Mouse (Mus musculus) MEL (cell line): ENCODE data around the gene Fgfr2. TPM values are rescaled to one million over a fixed set of nuclear protein-coding genes. Genes with fewer than 3 reads are reported as not detected.

Experiments
- DNase-seq: peaks from one replicate; pipeline ENCODE4 v3.0.0; 2011; ENCODE audit warnings: low read depth, low spot score
- H3K27ac ChIP-seq: 2 replicates; pipeline ENCODE4 v1.5.1; 2012; ENCODE audit warnings: low read depth, mild to moderate bottlenecking, control low read depth, low read length, moderate library complexity; ENCODE audit not compliant: control insufficient read depth
- H3K27me3 ChIP-seq, 2 experiments: fragments of 150-350 bp in 1 of 2; sonication (generic) in 1 of 2; 2 replicates each; pipeline ENCODE4 v1.6.1; 2012; ENCODE audit warnings: low read length in 2 of 2, mild to moderate bottlenecking in 2 of 2, improper control_type of control experiment in 1 of 2, moderate library complexity in 1 of 2; ENCODE audit not compliant: insufficient read depth in 2 of 2, control insufficient read depth in 1 of 2
- H3K36me3 ChIP-seq, 2 experiments: 2 replicates each; pipeline ENCODE4 v1.6.1; 2012 to 2014; ENCODE audit warnings: low read length in 2 of 2, improper control_type of control experiment in 1 of 2, inconsistent platforms in 1 of 2, mild to moderate bottlenecking in 1 of 2; ENCODE audit not compliant: insufficient read depth in 2 of 2, control insufficient read depth in 1 of 2
- H3K4me1 ChIP-seq, 2 experiments: fragments of 150-350 bp in 1 of 2; sonication (generic) in 1 of 2; 2 replicates each; pipeline ENCODE4 v1.6.1; 2012; ENCODE audit warnings: low read length in 2 of 2, improper control_type of control experiment in 1 of 2, mild to moderate bottlenecking in 1 of 2; ENCODE audit not compliant: insufficient read depth in 2 of 2, control insufficient read depth in 1 of 2
- H3K4me3 ChIP-seq, 2 experiments: fragments of 150-350 bp in 1 of 2; sonication (generic) in 1 of 2; 2 replicates each; pipeline ENCODE4 v1.5.1; 2012; ENCODE audit warnings: low read depth in 2 of 2, low read length in 2 of 2, mild to moderate bottlenecking in 2 of 2, moderate library complexity in 2 of 2, control low read depth in 1 of 2, improper control_type of control experiment in 1 of 2; ENCODE audit not compliant: control insufficient read depth in 1 of 2, insufficient read depth in 1 of 2
- H3K79me2 ChIP-seq: 2 replicates; pipeline ENCODE4 v1.6.1; 2012; ENCODE audit warnings: mild to moderate bottlenecking, low read length, moderate library complexity; ENCODE audit not compliant: control insufficient read depth, poor library complexity, insufficient read depth
- H3K9ac ChIP-seq: 2 replicates; pipeline ENCODE4 v1.6.1; 2012; ENCODE audit warnings: low read depth, mild to moderate bottlenecking, control low read depth, low read length, moderate library complexity; ENCODE audit not compliant: control insufficient read depth, poor library complexity, severe bottlenecking
- H3K9me3 ChIP-seq: fragments of 150-350 bp; sonication (generic); replicated peaks from 2 replicates; pipeline ENCODE4 v1.6.1; 2012; ENCODE audit warnings: mild to moderate bottlenecking, low read length, improper control_type of control experiment, moderate library complexity; ENCODE audit not compliant: insufficient read depth
- CHD1 ChIP-seq: IDR thresholded peaks from 2 replicates; pipeline ENCODE4 v1.6.1; 2012; ENCODE audit warnings: low read depth, mild to moderate bottlenecking, inconsistent platforms, low read length, improper control_type of control experiment
- CHD2 ChIP-seq: IDR thresholded peaks from 2 replicates; pipeline ENCODE4 v1.6.1; 2011; ENCODE audit warnings: low read length, improper control_type of control experiment
- CTCF ChIP-seq, 3 experiments: IDR thresholded peaks in 2 of 3; conservative IDR thresholded peaks in 1 of 3; 2 replicates each; pipeline ENCODE4 v1.5.1; 2011 to 2012; ENCODE audit warnings: low read length in 3 of 3, low read depth in 2 of 3, mild to moderate bottlenecking in 2 of 3, improper control_type of control experiment in 1 of 3, inconsistent platforms in 1 of 3, mixed read lengths in 1 of 3, moderate library complexity in 1 of 3; ENCODE audit not compliant: control insufficient read depth in 1 of 3, insufficient read depth in 1 of 3, poor library complexity in 1 of 3, severe bottlenecking in 1 of 3
- E2F4 ChIP-seq: IDR thresholded peaks from 2 replicates; pipeline ENCODE4 v1.6.1; 2011; ENCODE audit warnings: low read depth, low read length, improper control_type of control experiment, borderline replicate concordance
- ETS1 ChIP-seq: IDR thresholded peaks from 2 replicates; pipeline ENCODE4 v1.6.1; 2012; ENCODE audit warnings: low read depth, mild to moderate bottlenecking, inconsistent platforms, low read length, improper control_type of control experiment, moderate library complexity
- HCFC1 ChIP-seq: IDR thresholded peaks from 2 replicates; pipeline ENCODE4 v1.6.1; 2012; ENCODE audit warnings: low read depth, mild to moderate bottlenecking, inconsistent platforms, low read length, improper control_type of control experiment, moderate library complexity
- MAX ChIP-seq: IDR thresholded peaks from 2 replicates; pipeline ENCODE4 v1.6.1; 2011; ENCODE audit warnings: low read length, improper control_type of control experiment
- MYB ChIP-seq: IDR thresholded peaks from 2 replicates; pipeline ENCODE4 v1.6.1; 2011; ENCODE audit warnings: mild to moderate bottlenecking, low read depth, low read length, improper control_type of control experiment
- MYC ChIP-seq: IDR thresholded peaks from 2 replicates; pipeline ENCODE4 v1.6.1; 2011; ENCODE audit warnings: low read depth, mild to moderate bottlenecking, low read length, improper control_type of control experiment, moderate library complexity
- RAD21 ChIP-seq: IDR thresholded peaks from 2 replicates; pipeline ENCODE4 v1.6.1; 2011; ENCODE audit warnings: mild to moderate bottlenecking, low read depth, low read length, improper control_type of control experiment
- RCOR1 ChIP-seq: IDR thresholded peaks from 2 replicates; pipeline ENCODE4 v1.6.1; 2012; ENCODE audit warnings: low read depth, mild to moderate bottlenecking, inconsistent platforms, low read length, improper control_type of control experiment
- SMC3 ChIP-seq: IDR thresholded peaks from 2 replicates; pipeline ENCODE4 v1.6.1; 2011; ENCODE audit warnings: low read depth, low read length, improper control_type of control experiment
- TAL1 ChIP-seq: IDR thresholded peaks from 2 replicates; pipeline ENCODE4 v1.6.1; 2012; ENCODE audit warnings: mild to moderate bottlenecking, inconsistent platforms, low read length, moderate library complexity, mixed read lengths
- TBP ChIP-seq: IDR thresholded peaks from 2 replicates; pipeline ENCODE4 v1.8.0; 2011; ENCODE audit warnings: low read depth, low read length, improper control_type of control experiment
- TCF12 ChIP-seq: IDR thresholded peaks from 2 replicates; pipeline ENCODE4 v1.6.1; 2014; ENCODE audit warnings: low read depth, mild to moderate bottlenecking, inconsistent platforms, low read length, improper control_type of control experiment, moderate library complexity
- UBTF ChIP-seq: IDR thresholded peaks from 2 replicates; pipeline ENCODE4 v1.6.1; 2012; ENCODE audit warnings: low read depth, mild to moderate bottlenecking, inconsistent platforms, low read length, improper control_type of control experiment, moderate library complexity, borderline replicate concordance; ENCODE audit not compliant: insufficient read depth
- USF1 ChIP-seq: IDR thresholded peaks from 2 replicates; pipeline ENCODE4 v1.6.1; 2014; ENCODE audit warnings: low read depth, mild to moderate bottlenecking, inconsistent platforms, low read length, improper control_type of control experiment, moderate library complexity
- ZMIZ1 ChIP-seq: IDR thresholded peaks from 2 replicates; pipeline ENCODE4 v1.6.1; 2012; ENCODE audit warnings: low read depth, mild to moderate bottlenecking, inconsistent platforms, low read length, improper control_type of control experiment, moderate library complexity
- ZNF384 ChIP-seq: IDR thresholded peaks from 2 replicates; pipeline ENCODE4 v1.6.1; 2012; ENCODE audit warnings: low read depth, mild to moderate bottlenecking, inconsistent platforms, low read length, improper control_type of control experiment
- polyA plus RNA-seq, 2 experiments: library from polyadenylated mRNA; stranded (reverse) in 1 of 2; unstranded in 1 of 2; fragments of >175 nt in 1 of 2; fragments of >200 nt in 1 of 2; gene quantifications; 2 replicates each; pipeline versions ENCODE4 v1.2.1 to v1.2.4; 2012; ENCODE audit warnings: low replicate concordance in 2 of 2, low read depth in 1 of 2; ENCODE audit not compliant: insufficient read length in 2 of 2, insufficient read depth in 1 of 2, missing spikeins in 1 of 2
- total RNA-seq: library from RNA; depleted of rRNA; stranded (reverse); fragments of 300-350 nt; gene quantifications from 2 replicates; pipeline ENCODE4 v1.2.3, GENCODE M21; 2012

Fgfr2 gene
- total and polyA plus RNA-seq, 3 experiments, result not detected

DNA sequence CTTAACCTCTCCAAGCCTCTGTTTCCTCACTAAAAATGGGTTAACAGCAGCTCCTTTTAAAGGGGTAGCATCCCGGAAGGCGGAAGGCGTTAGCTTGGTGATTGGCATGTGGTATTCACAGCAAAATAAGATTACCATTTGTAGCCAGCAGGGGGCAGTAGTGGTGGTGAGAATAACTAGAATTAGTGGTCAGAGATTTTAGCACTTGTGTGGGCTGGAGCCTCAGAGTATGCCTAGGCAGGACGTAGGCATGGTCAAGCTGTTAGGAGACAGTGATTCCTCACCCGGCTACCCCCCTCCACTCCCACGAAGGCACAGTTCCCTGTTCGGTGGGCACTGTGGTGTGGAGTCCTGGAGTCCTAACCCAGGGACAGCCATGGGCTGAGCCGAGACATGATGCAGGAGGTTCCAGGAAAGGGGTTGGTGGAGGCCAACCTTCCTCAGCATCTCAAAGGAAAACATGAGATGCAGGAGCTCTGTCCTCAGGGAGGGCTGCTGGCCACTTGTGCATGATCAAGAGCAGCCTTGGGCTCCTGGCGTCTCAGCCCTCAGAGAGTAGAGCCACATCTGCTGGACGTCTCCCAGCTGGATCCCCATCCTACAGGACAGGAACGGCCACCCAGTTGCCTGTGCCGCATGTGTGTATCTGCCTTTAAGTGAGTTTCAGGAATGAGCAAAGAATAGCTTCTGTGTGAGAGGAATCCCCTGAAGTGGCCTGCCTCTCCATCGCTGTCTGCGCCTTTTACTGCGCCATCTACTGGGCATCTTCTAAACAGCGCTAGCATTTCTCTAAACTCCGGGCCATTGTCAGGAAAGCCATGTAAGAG lies 2360.9 kb downstream of the Fgfr2 start:
- H3K36me3 ChIP-seq, result no peaks in the 10 kb centered on the region
- H3K79me2 ChIP-seq, result no peaks in the 10 kb centered on the region
- H3K4me1 ChIP-seq, result no peaks in the 10 kb centered on the region
- DNase-seq, result peak; percentile 72
- no peak overlapping the region for H3K9ac ChIP-seq
- TF ChIP-seq TCF12 (no peak), RAD21 (peak; percentile 30), ETS1 (no peak), UBTF (no peak), SMC3 (peak; percentile 68), E2F4 (no peak), CTCF (IDR thresholded peaks at IDR 0.05 in 2 of 3, conservative IDR thresholded peaks at IDR 0.05 in 1 of 3; ENCODE audit: control insufficient read depth in 1 of 3, insufficient read depth in 1 of 3, low read depth in 2 of 3, low read length in 3 of 3, poor library complexity in 1 of 3, severe bottlenecking in 1 of 3) (peak; percentile 72 to 80 (median 80)), MAX (no peak), MYB (no peak)
- H3K9me3 ChIP-seq, result no peaks in the 10 kb centered on the region
- no peaks in the 10 kb centered on the region for H3K27me3 ChIP-seq
- H3K27ac ChIP-seq, result no peak overlapping the region
- H3K4me3 ChIP-seq, result no peak overlapping the region

DNA sequence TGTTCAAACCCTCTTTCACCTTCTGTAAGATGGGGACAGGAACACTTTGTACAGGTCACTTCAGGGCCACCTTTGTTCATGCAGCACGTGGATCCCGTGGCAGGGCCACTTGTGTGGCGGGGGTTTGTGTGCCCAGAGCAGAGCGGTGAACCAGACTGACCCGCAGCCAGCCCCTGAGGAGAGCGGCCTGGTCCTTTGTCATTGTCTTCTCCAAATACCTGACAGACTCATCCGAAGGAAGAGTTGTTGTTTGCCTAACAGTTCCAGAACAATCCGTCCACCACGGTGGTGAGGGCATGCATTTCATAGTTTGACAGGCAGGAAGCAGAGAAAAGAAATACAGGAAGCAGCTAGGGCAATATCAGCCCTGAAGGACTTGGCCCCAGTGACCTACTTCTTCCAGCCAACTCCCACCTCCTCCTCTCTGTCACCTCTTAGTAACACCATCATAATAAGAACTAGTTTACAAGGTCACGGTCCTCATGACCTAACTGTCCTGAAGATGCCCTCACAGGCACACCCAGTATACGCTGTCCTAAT lies 2365.8 kb downstream of the Fgfr2 start:
- no peak overlapping the region for H3K27ac ChIP-seq
- no peaks in the 10 kb centered on the region for H3K27me3 ChIP-seq
- no peak overlapping the region for H3K9ac ChIP-seq
- no peak for DNase-seq
- no peaks in the 10 kb centered on the region; a peak in 1 of 4 replicates for H3K36me3 ChIP-seq
- H3K9me3 ChIP-seq, result no peaks in the 10 kb centered on the region
- TF ChIP-seq TBP, result no peak
- TF ChIP-seq MAX, result no peak
- TF ChIP-seq CHD1, result no peak
- TF ChIP-seq E2F4, result no peak
- no peak for TF ChIP-seq HCFC1
- no peak for TF ChIP-seq USF1
- no peak for TF ChIP-seq MYC
- no peak for TF ChIP-seq SMC3
- TF ChIP-seq TAL1, result no peak
- TF ChIP-seq ZNF384, result no peak
- TF ChIP-seq ETS1, result no peak
- no peak for TF ChIP-seq ZMIZ1
- TF ChIP-seq RCOR1, result no peak
- no peak for TF ChIP-seq CHD2
- H3K79me2 ChIP-seq, result no peaks in the 10 kb centered on the region
- H3K4me1 ChIP-seq, result no peaks in the 10 kb centered on the region
- H3K4me3 ChIP-seq, result no peak overlapping the region
